Mouse (Mus musculus): ENCODE results near the gene Elovl2. TPM values are rescaled to one million over a fixed set of nuclear protein-coding genes. Genes with fewer than 3 reads are reported as not detected.

The Elovl2 gene
- polyA plus RNA-seq, 1 experiment: 12.6 TPM

DNA sequence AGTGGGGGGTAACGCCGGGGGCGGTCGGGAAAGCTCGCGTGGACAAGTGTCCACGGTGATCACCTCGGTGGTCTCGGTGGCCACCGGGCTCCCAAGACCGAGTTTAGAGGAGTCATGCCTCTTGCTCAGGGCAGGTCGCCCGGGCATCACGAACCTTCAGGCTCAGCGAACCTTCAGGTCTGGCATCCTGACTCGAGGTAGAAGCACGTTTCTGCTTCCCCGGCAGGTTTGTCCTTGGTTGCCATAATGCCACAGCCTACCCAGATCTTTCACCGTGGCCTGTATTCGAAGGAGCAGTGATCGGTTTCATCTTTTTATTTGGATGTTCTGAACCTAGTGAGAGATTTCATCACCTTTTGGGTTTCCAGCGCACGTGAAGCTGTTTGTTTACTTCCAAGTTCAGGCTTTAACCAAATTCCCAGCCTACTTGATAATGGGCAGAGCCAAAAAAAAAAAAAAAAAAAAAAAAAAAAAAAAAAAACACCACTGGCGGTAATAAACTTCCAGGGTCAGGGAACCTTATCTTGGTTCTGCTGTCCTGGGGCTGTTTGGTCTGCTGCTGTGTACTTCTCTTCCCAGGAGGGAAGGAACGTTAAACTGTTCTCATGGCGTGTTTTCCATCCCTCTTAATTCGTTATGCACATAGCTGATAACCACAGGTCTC, 30.2 kb upstream of the Elovl2 start:
- 0 out of 2 replicates have a peak overlapping the region, but pooled peaks have one; percentile 8 for H3K27ac ChIP-seq (ENCODE audit: insufficient read depth, low read length)
- H3K4me1 ChIP-seq (ENCODE audit: control insufficient read depth, insufficient read depth, low read length): no peaks in the 10 kb centered on the region; the same call in 1 of the 2 replicates
- no peak for TF ChIP-seq POLR2A (IDR thresholded peaks at IDR 0.05; ENCODE audit: extremely low read depth, insufficient read depth, low read length)
- no peak for TF ChIP-seq CTCF (IDR thresholded peaks at IDR 0.05; ENCODE audit: extremely low read depth, insufficient read depth, low read length)
- H3K4me3 ChIP-seq (ENCODE audit: insufficient read depth, low read length): peak overlapping the region; percentile 97

DNA sequence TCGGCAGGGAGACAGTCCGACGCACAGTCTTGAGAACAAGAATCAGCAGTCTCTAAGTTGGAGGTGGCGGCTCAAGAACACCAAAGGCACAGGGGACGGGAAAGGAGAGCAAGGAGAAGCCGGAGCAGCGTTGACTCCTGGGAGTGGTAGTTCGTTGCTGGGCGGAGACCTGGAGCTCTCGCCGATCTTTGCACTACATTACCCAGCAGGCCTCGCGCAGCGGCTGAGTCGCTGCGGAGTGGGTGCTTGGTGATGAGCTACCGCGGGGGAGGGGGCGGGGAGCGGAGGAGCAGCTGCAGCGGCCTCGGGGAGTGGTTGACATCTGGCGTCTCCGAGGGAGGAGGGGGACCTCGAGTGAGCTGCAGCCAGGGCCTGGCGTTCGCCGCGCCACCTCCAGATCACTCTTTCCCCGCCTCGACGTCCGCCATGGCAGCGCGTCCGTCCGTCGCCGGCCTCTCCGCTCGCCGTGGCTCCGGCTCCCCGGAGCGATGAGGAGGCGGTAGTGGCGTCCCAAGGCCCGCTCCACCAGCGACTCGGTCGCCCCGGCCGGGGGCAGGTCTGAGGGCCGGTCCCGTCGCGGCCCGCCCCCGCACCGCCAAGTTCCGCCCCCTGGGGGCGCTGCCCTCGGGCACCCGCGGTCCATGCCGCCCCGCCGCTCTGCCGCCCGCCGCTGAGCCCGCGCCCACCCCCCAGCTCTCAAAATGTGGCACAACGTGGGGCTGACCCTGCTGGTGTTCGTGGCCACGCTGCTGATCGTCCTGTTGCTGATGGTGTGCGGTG, 29.5 kb upstream of the Elovl2 start, which contains the start of gene Smim13:
Gene Smim13 (plus strand): TSS at position 307 of the 780 bp plus-strand sequence.
- peak within 1 kb of the TSS; percentile 97 for H3K4me3 ChIP-seq (ENCODE audit: insufficient read depth, low read length)
- TF ChIP-seq CTCF (IDR thresholded peaks at IDR 0.05; ENCODE audit: extremely low read depth, insufficient read depth, low read length) (no peak), POLR2A (IDR thresholded peaks at IDR 0.05; ENCODE audit: extremely low read depth, insufficient read depth, low read length) (peak; percentile 89)
- peak within 1 kb of the TSS; percentile 97 for H3K27ac ChIP-seq (ENCODE audit: insufficient read depth, low read length)
- H3K4me1 ChIP-seq (ENCODE audit: control insufficient read depth, insufficient read depth, low read length): no peaks in the 10 kb centered on the region; the same call in 1 of the 2 replicates

DNA sequence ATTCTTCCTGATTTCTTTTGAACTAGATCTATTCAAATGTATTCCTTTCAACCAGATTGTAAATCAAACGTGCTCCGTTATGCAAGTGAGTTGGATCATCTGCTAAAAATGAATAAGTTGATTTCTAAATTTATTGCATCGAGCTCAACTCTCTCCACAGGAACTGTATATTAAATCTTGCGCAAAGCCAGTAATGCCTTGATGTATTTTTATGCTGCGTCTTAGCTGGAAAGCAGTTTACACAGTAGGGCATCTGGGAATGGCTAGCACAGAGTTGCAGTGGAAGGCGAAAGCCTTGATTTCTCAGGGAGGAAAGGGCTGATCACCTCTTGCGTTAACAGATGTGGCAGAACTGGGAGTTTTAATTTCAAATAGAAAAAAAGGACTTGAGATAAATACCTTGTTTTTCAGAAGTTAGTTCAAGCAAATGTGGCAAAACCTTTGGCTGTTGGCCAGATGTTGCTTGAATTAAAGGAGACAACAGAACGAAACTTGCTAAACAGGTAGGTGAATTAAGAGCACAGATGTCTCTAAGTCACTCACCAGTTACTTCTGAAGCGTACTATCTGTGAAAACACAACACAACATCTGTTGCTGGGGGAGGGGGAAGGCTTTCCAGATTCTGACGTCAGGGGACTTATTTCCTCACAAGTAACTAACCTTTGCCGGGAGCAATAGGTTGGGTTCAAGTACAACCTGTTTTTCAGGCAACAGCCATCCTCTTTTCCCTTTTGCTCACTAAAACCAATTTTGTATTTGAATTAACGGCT, 28.7 kb upstream of the Elovl2 start:
- Histone ChIP-seq H3K4me3 (ENCODE audit: insufficient read depth, low read length) (peak overlapping the region; percentile 97), H3K27ac (ENCODE audit: insufficient read depth, low read length) (peak overlapping the region; percentile 44), H3K4me1 (ENCODE audit: control insufficient read depth, insufficient read depth, low read length) (no peaks in the 10 kb centered on the region; the same call in 1 of the 2 replicates)
- no peak for TF ChIP-seq CTCF (IDR thresholded peaks at IDR 0.05; ENCODE audit: extremely low read depth, insufficient read depth, low read length)
- TF ChIP-seq POLR2A (IDR thresholded peaks at IDR 0.05; ENCODE audit: extremely low read depth, insufficient read depth, low read length): peak; percentile 49; the same call in 1 of the 2 replicates

DNA sequence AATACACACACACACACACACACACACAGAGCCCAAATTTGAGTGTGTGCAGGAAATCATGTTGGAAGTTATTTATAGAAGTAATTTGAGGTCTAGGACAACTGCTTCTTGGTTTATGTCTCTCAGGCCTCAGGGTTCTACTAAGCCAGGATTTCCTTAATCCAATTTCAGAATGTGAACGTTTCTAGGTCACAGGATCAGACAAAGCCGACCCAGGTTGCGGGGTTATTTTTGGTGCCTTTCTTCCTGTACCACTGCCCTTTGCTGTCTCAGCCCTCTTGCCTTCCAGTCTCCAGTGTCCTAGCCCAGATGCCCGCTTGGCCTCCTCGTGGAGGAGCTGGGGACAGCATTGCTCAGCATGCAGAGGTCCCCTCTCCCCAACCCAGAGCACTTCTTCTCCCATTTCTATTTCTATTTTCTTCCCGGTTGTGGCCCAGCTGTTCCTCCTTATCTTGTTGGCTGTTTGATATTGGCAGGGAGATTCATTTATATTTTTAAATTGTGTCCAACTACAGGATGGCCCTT, 24.2 kb upstream of the Elovl2 start:
- no peak overlapping the region for H3K27ac ChIP-seq (ENCODE audit: insufficient read depth, low read length)
- TF ChIP-seq CTCF (IDR thresholded peaks at IDR 0.05; ENCODE audit: extremely low read depth, insufficient read depth, low read length): no peak
- no peak for TF ChIP-seq POLR2A (IDR thresholded peaks at IDR 0.05; ENCODE audit: extremely low read depth, insufficient read depth, low read length)
- no peaks in the 10 kb centered on the region; the same call in 1 of the 2 replicates for H3K4me1 ChIP-seq (ENCODE audit: control insufficient read depth, insufficient read depth, low read length)
- no peak overlapping the region for H3K4me3 ChIP-seq (ENCODE audit: insufficient read depth, low read length)

DNA sequence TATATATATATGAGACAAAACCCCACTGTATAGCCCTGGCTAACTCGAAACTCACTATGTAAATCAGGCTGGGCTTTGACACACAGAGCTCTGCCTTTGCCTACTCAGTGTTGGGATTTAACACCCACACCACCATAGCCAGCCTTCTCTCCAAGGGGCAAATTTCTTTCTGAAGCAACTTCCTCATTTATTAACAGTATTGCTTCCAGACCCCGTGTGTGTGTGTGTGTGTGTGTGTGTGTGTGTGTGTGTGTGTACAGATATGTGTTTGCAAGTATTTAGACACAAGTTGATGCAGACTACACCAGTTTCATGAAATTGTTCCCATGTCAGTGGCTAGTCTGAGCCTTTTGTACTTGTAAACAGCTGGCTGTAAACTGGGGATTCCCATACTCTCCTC, 21.4 kb upstream of the Elovl2 start:
- Histone ChIP-seq H3K4me1 (ENCODE audit: control insufficient read depth, insufficient read depth, low read length) (no peaks in the 10 kb centered on the region), H3K27ac (ENCODE audit: insufficient read depth, low read length) (no peak overlapping the region), H3K4me3 (ENCODE audit: insufficient read depth, low read length) (no peak overlapping the region)
- no peak for TF ChIP-seq CTCF (IDR thresholded peaks at IDR 0.05; ENCODE audit: extremely low read depth, insufficient read depth, low read length)
- no peak for TF ChIP-seq POLR2A (IDR thresholded peaks at IDR 0.05; ENCODE audit: extremely low read depth, insufficient read depth, low read length)

DNA sequence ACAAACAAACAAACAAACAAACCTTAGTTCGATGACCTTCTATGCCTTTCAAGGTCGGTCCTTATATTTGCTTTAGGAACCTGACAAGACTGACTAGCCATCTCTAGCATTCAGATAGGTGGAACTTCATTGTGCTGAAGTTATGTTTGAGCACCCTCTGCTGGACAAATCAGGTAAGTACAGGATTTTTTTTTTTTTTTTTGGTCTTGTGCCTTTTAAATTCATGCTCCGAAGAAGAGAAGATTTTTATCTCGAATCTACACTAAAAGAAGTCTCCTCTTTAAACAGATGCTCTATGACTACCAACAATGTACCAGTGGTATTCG, 18.6 kb upstream of the Elovl2 start:
- peak; percentile 45 for TF ChIP-seq CTCF (IDR thresholded peaks at IDR 0.05; ENCODE audit: extremely low read depth, insufficient read depth, low read length)
- TF ChIP-seq POLR2A (IDR thresholded peaks at IDR 0.05; ENCODE audit: extremely low read depth, insufficient read depth, low read length): no peak
- no peak overlapping the region for H3K27ac ChIP-seq (ENCODE audit: insufficient read depth, low read length)
- H3K4me1 ChIP-seq (ENCODE audit: control insufficient read depth, insufficient read depth, low read length): 0 out of 2 replicates have a peak, but pooled peaks cover 3% of the 10 kb centered on the region
- H3K4me3 ChIP-seq (ENCODE audit: insufficient read depth, low read length): no peak overlapping the region

DNA sequence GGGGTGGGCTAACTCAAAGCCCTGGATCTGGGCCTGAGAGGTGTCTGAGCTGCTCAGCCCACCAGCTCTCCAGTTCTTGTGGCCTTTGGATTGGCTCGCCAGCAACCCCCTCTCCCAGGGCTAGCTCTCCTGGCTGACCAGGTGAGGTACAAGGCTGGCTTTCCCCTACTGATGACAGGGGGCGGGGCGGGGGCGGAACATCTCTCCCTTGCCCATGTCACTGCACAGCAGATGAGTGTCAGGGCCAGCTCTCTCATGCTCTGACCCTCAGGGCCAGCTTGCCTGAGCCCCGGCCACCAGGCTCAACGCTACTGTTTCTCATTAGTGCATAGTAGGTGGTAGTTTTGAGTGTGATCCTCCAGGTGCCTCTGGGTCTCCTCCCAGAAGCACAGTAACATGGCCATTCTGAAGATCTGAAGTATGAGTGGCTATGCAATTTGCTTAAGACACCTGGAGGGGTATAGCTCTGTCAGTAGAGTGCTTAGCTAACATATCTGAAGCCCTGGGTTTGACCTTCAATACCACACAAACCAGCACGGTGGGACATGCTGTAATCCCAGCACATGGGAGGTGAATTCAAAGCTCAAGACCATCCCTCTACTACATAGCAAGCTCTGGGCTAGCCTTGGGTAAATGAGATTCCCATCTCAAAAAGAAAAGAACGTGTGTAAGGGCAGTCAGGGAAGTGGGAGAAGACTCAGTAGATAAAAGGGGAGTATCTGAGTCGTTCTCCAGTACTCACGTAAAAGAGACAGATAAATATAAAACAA, 18.0 kb upstream of the Elovl2 start:
- no peak overlapping the region for H3K27ac ChIP-seq (ENCODE audit: insufficient read depth, low read length)
- 0 out of 2 replicates have a peak, but pooled peaks cover 3% of the 10 kb centered on the region for H3K4me1 ChIP-seq (ENCODE audit: control insufficient read depth, insufficient read depth, low read length)
- no peak for TF ChIP-seq POLR2A (IDR thresholded peaks at IDR 0.05; ENCODE audit: extremely low read depth, insufficient read depth, low read length)
- TF ChIP-seq CTCF (IDR thresholded peaks at IDR 0.05; ENCODE audit: extremely low read depth, insufficient read depth, low read length): no peak
- H3K4me3 ChIP-seq (ENCODE audit: insufficient read depth, low read length): no peak overlapping the region

DNA sequence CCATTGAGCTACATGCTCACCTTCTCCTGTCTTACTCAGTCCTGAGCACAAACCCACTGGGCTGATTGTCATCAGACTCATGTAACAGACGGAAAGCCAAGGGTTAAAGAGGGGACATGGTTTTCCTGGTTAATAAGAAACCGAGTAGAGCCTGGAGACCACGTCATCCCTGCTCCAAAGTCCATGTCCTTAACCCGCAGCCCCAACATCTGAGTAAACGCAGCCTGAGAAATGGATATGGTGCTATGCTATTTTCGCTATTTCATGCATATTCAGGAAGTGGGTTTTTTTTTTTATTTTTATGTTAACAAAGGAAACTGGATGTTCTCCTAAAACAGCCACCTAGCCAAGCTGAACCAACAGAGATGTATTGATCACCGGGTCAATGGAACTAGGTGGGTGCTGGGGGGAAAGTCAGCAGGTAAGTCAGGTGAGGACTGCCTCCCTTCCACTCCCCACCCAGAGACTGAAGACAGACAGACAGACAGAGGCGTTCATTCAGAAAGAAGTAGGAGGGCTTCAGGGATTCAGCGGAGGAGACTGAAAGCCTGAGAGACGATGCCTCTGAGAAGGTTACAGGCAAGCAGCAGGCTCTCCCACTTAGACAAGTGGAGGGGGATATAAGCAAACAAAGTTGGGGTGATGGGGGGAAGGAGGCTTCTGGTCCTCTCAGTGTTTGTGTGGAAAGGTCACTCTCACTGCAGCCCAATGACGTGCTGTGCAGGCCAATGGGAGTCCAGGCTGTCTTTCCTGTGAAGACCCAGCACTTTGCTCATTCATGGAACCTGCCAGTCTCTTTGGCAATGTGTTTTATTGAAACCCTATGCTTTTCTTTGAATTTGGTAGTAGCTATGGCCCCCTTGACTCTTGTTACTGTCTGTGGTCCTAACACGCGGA, 15.9 kb upstream of the Elovl2 start:
- Histone ChIP-seq H3K4me3 (ENCODE audit: insufficient read depth, low read length) (no peak overlapping the region), H3K4me1 (ENCODE audit: control insufficient read depth, insufficient read depth, low read length) (0 out of 2 replicates have a peak, but pooled peaks cover 3% of the 10 kb centered on the region), H3K27ac (ENCODE audit: insufficient read depth, low read length) (no peak overlapping the region)
- TF ChIP-seq CTCF (IDR thresholded peaks at IDR 0.05; ENCODE audit: extremely low read depth, insufficient read depth, low read length) (no peak), POLR2A (IDR thresholded peaks at IDR 0.05; ENCODE audit: extremely low read depth, insufficient read depth, low read length) (no peak)

Measured in cortical plate, adult 2 months (tissue).